Mouse (Mus musculus) neural tube, embryonic 11.5 days (tissue): ENCODE results near the gene Pla2g2c. TPM values are rescaled to one million over a fixed set of nuclear protein-coding genes. Genes with fewer than 3 reads are reported as not detected.
A peak's percentile ranks its signal among the peaks of the same experiment; 100 is the strongest.

Source experiments
- ATAC-seq: fragments of 200-750 bp; cut with Nextera tagmentation; 2 replicates; pipeline ENCODE4 v1.8.0; 2017; ENCODE audit warnings: moderate number of reproducible peaks, mild to moderate bottlenecking, moderate TSS enrichment, moderate library complexity; ENCODE audit not compliant: insufficient read depth, low FRiP score, low TSS enrichment
- DNase-seq: peaks from one replicate; pipeline ENCODE4 v3.0.0-alpha.2; 2015; ENCODE audit warnings: low spot score
- H3K27ac ChIP-seq: fragments of 300-500 bp; sonication (generic); 2 replicates; pipeline ENCODE4 v1.5.1; 2014; ENCODE audit warnings: low read depth, mild to moderate bottlenecking, low read length
- H3K27me3 ChIP-seq: fragments of 300-500 bp; sonication (generic); 2 replicates; pipeline ENCODE4 v1.6.1; 2014; ENCODE audit warnings: mild to moderate bottlenecking, low read length, mixed read lengths; ENCODE audit not compliant: control insufficient read depth, insufficient read depth
- H3K36me3 ChIP-seq: fragments of 300-500 bp; sonication (generic); 2 replicates; pipeline ENCODE4 v1.6.1; 2014; ENCODE audit warnings: mild to moderate bottlenecking, low read length, moderate library complexity, mixed read lengths; ENCODE audit not compliant: control insufficient read depth, insufficient read depth
- H3K4me1 ChIP-seq: fragments of 300-500 bp; sonication (generic); 2 replicates; pipeline ENCODE4 v1.6.1; 2014; ENCODE audit warnings: low read length, mixed read lengths; ENCODE audit not compliant: control insufficient read depth, insufficient read depth
- H3K4me2 ChIP-seq: fragments of 300-500 bp; sonication (generic); 2 replicates; pipeline ENCODE4 v1.6.1; 2014; ENCODE audit warnings: low read depth, mild to moderate bottlenecking, moderate library complexity
- H3K4me3 ChIP-seq: fragments of 300-500 bp; sonication (generic); 2 replicates; pipeline ENCODE4 v1.5.1; 2014; ENCODE audit warnings: low read depth, low read length
- H3K9ac ChIP-seq: fragments of 300-500 bp; sonication (generic); 2 replicates; pipeline ENCODE4 v1.6.1; 2014; ENCODE audit warnings: mild to moderate bottlenecking, low read length
- H3K9me3 ChIP-seq: fragments of 300-500 bp; sonication (generic); 2 replicates; pipeline ENCODE4 v1.6.1; 2016; ENCODE audit warnings: low read length; ENCODE audit not compliant: control insufficient read depth
- WGBS: fragments of 180-500 bp; shearing (Covaris S2); extraction: QIAGEN DNeasy Blood & Tissue Kit; methylation state at CpG from one replicate; pipeline ENCODE4 v1.1.7; 2014; 5-methylcytosine and 5-hydroxymethylcytosine counted together
- polyA plus RNA-seq: library from polyadenylated mRNA; unstranded; fragments of >200 nt; fragmentation: Nextera tagmentation; extraction: Ambion mirVana; gene quantifications from 2 replicates; pipeline ENCODE4 v1.2.1, GENCODE M21; 2014

Gene Pla2g2c
- polyA plus RNA-seq, 1 experiment from 2014 or later: 0.80 TPM

DNA sequence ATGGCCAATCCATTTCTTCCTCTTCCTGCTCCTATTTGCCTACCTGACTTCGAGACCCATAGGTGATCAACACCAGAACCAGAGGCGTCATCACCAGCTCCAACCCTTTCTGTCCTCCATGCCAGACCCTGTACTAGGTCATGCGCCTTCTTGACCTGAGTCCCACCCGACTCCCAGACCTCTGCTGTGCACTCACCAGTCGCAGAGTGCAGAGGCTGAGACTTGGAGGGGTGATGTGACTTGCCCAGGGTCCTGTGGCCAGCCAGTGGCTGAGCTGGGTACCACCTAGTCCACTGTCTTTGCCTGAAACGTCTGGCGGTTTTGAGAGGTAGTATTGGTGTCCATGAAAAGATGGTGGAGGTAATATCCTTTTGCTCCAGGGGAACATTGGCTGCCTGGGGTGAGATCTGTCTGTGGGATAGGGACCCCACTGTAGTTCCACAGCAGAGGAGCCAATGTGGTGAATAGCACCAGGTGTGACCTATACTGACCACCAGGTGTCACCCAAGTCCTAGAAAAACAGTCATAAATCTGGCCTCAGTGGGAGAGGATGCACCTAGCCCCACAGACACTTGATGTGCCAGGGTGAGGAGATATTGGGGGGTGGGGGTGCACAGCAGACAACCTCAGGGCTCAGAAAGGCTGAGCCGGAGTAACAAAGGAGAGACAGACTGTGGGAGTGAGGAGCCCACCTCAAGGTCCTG, 23.9 kb downstream of the Pla2g2c start:
- Histone ChIP-seq H3K27ac (no peak overlapping the region), H3K9ac (no peak overlapping the region), H3K4me3 (no peak overlapping the region), H3K36me3 (no peaks in the 10 kb centered on the region), H3K4me1 (no peaks in the 10 kb centered on the region), H3K4me2 (no peak overlapping the region), H3K9me3 (no peaks in the 10 kb centered on the region), H3K27me3 (no peaks in the 10 kb centered on the region)
- DNase-seq: peak; percentile 50
- WGBS: 61% methylated on average over 8 of the region's 8 CpGs
- ATAC-seq: no peak

DNA sequence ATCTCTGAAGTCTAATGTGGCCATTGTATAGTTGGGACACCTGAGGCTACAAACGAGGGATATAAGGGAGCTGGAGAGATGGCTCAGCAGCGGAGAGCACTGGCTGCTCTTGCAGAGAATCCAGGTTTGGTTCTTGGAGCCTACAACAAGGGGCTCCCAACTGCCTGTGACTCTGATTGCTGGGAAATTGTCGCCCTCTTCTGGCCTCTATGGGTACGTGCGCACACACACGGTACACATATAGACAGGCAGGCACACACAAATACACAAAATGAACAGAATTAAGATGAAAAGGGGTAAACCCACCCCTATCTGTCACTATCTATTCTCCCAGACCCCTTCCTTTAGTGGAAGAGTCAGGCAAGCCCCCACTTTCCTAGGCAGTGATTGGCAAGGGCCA, 28.0 kb downstream of the Pla2g2c start:
- 90% methylated on average over 6 of the region's 6 CpGs for WGBS
- Histone ChIP-seq H3K9me3 (no peaks in the 10 kb centered on the region), H3K4me3 (no peak overlapping the region), H3K36me3 (no peaks in the 10 kb centered on the region), H3K27ac (no peak overlapping the region), H3K27me3 (no peaks in the 10 kb centered on the region), H3K4me1 (no peaks in the 10 kb centered on the region), H3K4me2 (no peak overlapping the region), H3K9ac (no peak overlapping the region)
- no peak for ATAC-seq
- no peak for DNase-seq

DNA sequence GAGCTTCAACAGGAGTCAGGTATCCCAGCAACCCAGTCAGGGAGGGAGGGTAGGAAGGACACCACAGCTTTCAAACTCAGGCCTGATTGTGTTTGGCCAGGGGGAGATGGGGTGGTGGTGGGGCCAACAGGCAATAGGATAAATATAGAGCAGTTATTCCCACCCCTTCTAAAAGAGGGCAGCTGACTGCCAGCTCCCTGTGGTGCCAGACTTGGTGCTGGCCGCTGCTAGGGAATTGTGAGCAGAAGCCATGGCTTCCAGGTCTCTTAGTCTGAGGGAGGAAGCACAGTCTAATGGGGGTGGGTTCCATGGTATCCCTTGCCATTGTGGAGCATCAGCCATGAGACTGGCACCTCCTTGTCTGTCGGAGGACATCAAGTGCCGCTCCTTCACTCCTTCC, 29.0 kb downstream of the Pla2g2c start:
- no peaks in the 10 kb centered on the region for H3K9me3 ChIP-seq
- 79% methylated on average over 3 of the region's 3 CpGs for WGBS
- no peaks in the 10 kb centered on the region for H3K27me3 ChIP-seq
- ATAC-seq: no peak
- no peaks in the 10 kb centered on the region for H3K4me1 ChIP-seq
- no peak overlapping the region for H3K27ac ChIP-seq
- H3K4me2 ChIP-seq: no peak overlapping the region
- no peak overlapping the region for H3K9ac ChIP-seq
- no peak overlapping the region for H3K4me3 ChIP-seq
- DNase-seq: no peak
- H3K36me3 ChIP-seq: no peaks in the 10 kb centered on the region

DNA sequence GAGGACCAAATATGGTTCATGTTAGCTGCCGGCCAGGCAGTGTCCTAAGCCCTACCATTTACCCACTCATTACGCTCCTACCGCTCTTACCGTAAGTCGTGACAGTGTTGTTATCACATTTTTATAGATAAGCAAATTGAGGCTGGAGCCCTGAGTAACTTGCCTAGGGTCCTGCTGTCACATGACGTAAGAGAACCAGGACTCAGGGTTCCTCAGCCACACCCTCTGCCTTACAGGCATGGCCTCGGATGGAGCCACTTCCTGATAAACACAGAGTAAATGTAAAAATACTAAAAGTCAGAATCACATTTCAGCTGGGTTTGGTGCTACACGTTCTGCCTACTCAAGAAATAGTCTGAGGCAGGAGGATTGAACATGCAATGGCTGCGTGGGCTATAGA, 29.8 kb downstream of the Pla2g2c start:
- Histone ChIP-seq H3K27me3 (no peaks in the 10 kb centered on the region), H3K4me3 (no peak overlapping the region), H3K4me2 (no peak overlapping the region), H3K4me1 (no peaks in the 10 kb centered on the region), H3K27ac (no peak overlapping the region), H3K9me3 (no peaks in the 10 kb centered on the region), H3K9ac (no peak overlapping the region), H3K36me3 (no peaks in the 10 kb centered on the region)
- DNase-seq (no peak), ATAC-seq (no peak)
- 84% methylated on average over 9 of the region's 9 CpGs for WGBS

DNA sequence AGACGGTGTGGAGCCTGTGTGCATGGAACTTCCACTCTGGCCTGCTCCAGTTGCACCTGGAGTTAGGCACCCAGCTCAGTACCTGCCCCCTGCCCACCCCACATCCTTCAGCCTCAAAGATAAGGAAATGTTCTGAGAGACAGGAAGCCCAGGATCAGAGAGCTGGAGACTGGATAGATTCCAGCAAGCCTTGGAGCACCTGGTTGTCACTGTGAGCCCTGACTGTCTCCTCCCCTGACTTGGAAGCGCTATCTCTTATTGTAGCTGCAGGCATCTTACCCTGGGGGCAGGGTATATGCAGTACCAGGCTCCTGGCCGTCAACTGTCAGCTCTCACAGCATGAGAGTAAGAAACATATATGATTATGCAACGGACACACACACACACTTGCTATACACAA, 30.8 kb downstream of the Pla2g2c start:
- 76% methylated on average over 4 of the region's 4 CpGs for WGBS
- H3K4me3 ChIP-seq: no peak overlapping the region
- H3K27me3 ChIP-seq: no peaks in the 10 kb centered on the region
- no peak overlapping the region for H3K9ac ChIP-seq
- H3K4me1 ChIP-seq: no peaks in the 10 kb centered on the region
- ATAC-seq (no peak), DNase-seq (no peak)
- no peak overlapping the region for H3K4me2 ChIP-seq
- no peak overlapping the region for H3K27ac ChIP-seq
- H3K9me3 ChIP-seq: no peaks in the 10 kb centered on the region
- H3K36me3 ChIP-seq: no peaks in the 10 kb centered on the region

DNA sequence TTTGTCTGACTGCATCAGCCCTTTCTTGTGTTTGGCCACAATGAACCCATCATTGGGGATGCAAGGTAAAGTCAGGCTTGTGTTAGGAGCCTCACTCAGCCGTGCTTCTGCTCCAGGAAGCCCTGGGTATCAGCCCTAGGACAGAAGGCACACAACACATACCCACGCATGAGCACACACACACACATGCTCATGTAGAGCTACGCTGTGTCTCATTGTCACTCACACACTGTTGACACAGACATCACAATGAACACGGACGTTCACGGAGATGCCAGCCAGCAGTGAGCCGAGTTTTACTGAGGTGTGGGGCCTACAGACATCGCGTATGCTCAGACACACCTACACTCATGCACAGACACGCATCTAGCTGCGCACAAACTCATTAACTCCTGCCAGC, 31.4 kb downstream of the Pla2g2c start:
- Histone ChIP-seq H3K27ac (no peak overlapping the region), H3K4me1 (no peaks in the 10 kb centered on the region), H3K36me3 (no peaks in the 10 kb centered on the region), H3K4me3 (no peak overlapping the region), H3K9me3 (no peaks in the 10 kb centered on the region), H3K27me3 (no peaks in the 10 kb centered on the region), H3K4me2 (no peak overlapping the region), H3K9ac (no peak overlapping the region)
- WGBS: 83% methylated on average over 11 of the region's 11 CpGs
- ATAC-seq (no peak), DNase-seq (no peak)

DNA sequence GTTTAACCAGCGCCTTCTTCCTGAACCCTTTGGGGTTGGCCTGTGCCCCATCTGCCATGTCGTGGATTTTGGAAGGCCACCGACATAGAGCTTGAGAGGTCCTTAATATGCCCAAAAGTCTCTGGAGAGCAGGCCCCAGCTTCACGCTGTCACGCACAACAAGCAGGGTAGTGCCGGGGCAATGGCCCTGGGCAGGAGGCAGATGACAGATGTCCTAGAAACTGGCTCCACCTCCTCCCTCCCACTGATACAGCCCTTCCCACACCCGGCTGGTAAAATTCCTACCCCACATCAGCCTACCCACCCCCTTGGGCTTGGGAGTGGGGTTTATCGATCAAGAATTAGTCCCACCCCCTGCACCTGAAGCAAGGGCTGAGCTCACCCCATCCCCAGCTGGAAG, 32.8 kb downstream of the Pla2g2c start, which contains the start of gene Pla2g2f:
Gene Pla2g2f (minus strand): TSS at position 211 of the 400 bp plus-strand sequence.
- Histone ChIP-seq H3K27me3 (no peaks in the 10 kb centered on the region), H3K4me1 (no peaks in the 10 kb centered on the region), H3K4me2 (no peak within 1 kb of the TSS), H3K9me3 (no peaks in the 10 kb centered on the region), H3K36me3 (no peaks in the 10 kb centered on the region), H3K9ac (no peak within 1 kb of the TSS), H3K4me3 (no peak within 1 kb of the TSS), H3K27ac (no peak within 1 kb of the TSS)
- WGBS: 61% methylated on average over 8 of the region's 8 CpGs
- ATAC-seq (no peak), DNase-seq (no peak)

DNA sequence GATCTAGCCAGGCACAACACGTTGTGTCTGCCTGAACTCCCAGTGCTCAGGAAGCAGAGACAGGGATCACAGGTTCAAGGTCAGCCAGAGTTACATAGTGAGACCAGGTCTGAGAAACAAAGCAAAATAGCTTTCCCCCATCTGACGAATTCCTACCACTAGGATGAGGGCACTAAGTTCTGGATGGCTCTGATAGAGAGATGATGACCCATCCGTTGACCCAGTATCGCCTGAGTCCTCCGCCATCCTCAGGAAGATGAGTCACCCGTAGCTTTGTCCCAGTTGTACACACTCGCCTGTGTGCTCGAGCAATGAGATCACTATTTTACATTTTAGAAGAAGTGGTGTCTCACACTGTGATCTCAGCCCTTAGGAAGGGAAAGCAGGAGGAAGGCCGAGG, 37.7 kb downstream of the Pla2g2c start:
- H3K9ac ChIP-seq: no peak overlapping the region
- H3K4me1 ChIP-seq: no peaks in the 10 kb centered on the region
- no peak for DNase-seq
- no peaks in the 10 kb centered on the region for H3K27me3 ChIP-seq
- H3K9me3 ChIP-seq: no peaks in the 10 kb centered on the region
- H3K4me3 ChIP-seq: no peak overlapping the region
- ATAC-seq: no peak
- no peak overlapping the region for H3K4me2 ChIP-seq
- WGBS: 79% methylated on average over 9 of the region's 9 CpGs
- H3K36me3 ChIP-seq: no peaks in the 10 kb centered on the region
- H3K27ac ChIP-seq: no peak overlapping the region

DNA sequence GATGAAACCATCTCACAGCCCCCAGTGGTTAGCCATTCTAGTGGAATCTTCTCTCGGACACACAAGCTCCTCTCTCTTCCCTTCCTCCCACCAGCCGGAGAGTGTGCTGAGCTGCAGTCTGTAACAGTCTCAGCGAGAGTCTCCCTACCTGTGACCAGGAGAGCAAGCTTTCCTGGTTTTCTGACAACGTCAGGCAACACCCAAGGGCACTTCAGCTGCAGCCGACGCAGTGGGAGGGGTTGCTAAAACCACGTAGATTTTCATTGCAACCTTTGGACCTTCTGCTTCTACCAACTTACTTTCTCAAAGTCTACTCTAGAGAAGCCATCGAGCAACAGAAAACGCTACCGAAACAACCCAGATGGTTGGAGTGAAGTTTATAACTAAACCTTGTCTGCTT, 47.4 kb downstream of the Pla2g2c start:
- H3K27ac ChIP-seq: no peak overlapping the region
- no peak overlapping the region for H3K4me3 ChIP-seq
- H3K36me3 ChIP-seq: no peaks in the 10 kb centered on the region
- H3K4me1 ChIP-seq: no peaks in the 10 kb centered on the region
- H3K27me3 ChIP-seq: no peaks in the 10 kb centered on the region
- no peaks in the 10 kb centered on the region for H3K9me3 ChIP-seq
- ATAC-seq: no peak
- DNase-seq: no peak
- 88% methylated on average over 10 of the region's 10 CpGs for WGBS
- H3K9ac ChIP-seq: no peak overlapping the region
- H3K4me2 ChIP-seq: no peak overlapping the region
